Mouse (Mus musculus) T-helper 17 cell (primary cell): ENCODE data around the gene Cdkn2aip.

Source experiments
- in situ Hi-C, 2 experiments: fragments of 300-600 bp; cut with MboI, MseI; formaldehyde crosslinking; loops; 1 replicate in 1 of 2; 2 replicates in 1 of 2; pipeline ENCODE4 v1.15.1; 2025; ENCODE audit warnings: high pct_unique_total_duplicates in 2 of 2

Cdkn2aip gene

GRCm38 (mm10) chr8:47713761-47714745 lies at the start of gene Cdkn2aip:
Gene Cdkn2aip, minus strand, starts transcription at chr8:47713932.
- in situ Hi-C loops, result loop anchor here (5.0 to 25.0 kb wide), 3 partner anchors 37 to 1727 kb away; partner anchors contain the start of genes Ing2 (in 2 of the 2), 1700029J07Rik (in 1 of the 2), Casp3 (in 1 of the 2) and Lrp2bp (in 1 of the 2)

- in situ Hi-C loops, result no loop called here
Measured at GRCm38 (mm10) chr8:47763194-47763593, 49.5 kb upstream of the Cdkn2aip start.

DNA sequence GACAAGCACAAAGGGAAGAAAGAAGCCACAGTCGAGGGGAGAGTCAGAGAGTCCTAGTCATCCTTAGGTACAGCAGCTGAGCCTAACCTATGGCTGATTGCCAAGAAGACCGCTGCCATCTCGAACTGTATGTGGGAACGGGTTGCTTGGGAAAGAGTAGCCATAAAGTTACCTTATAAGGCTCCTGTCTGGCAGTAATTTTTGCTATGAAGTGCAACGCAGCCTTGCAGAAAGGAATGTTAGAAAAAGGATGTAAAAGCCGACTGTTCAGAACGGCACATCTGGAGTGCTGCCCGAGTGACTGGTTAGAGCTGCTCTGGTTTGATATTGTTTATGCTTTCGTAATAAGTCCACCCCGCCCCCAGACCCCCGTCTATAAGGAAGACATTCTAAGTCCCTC lies 47.0 kb upstream of the Cdkn2aip start:
- in situ Hi-C loops, result no loop called here

- in situ Hi-C loops, result no loop called here
Measured at GRCm38 (mm10) chr8:47760186-47760585, 46.5 kb upstream of the Cdkn2aip start.

DNA sequence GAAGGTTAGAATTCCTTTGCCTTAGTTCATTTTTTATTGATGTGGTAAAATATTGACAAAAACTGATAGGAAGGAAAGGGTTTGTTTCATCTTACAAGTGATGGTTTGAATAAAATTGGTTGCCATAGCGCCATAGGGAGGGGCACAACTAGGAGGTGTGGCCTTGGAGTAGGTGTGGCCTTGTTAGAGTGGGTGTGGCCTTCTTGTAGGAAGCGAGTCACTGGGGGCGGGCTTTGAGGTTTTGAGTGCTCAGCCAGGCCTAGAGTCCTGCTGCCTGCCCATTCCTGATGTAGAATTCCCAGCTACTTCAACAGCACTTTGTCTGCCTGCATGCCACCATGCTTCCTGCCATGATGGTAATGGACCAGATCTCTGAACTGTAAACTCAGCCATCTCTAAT lies 39.4 kb upstream of the Cdkn2aip start:
- in situ Hi-C loops, result no loop called here

GRCm38 (mm10) chr8:47750096-47750495 lies 36.4 kb upstream of the Cdkn2aip start:
- in situ Hi-C loops, result no loop called here

DNA sequence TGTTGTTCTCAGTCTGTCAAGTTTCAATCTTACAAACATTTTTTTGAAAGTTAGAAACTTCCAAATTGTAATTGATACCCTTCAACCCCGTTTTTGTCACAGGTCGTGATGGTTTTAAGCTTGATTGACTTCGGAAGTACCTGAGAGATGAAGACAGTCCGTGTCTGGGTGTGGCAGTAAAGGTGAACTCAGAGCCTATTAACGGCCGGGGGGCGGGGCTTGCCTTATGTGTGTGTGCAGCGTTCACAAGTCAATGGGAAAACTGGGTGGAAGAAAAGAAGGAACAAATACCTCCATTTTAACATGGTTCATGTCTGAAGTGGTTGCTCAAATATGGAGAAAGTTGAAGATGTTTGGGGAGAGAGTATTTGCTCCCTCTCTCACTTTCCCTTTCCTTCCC lies 35.8 kb upstream of the Cdkn2aip start:
- in situ Hi-C loops, result loop anchor here in 1 of 2 experiments (5.0 kb wide), 1 partner anchor 78 kb away; no protein-coding TSS in a partner anchor

- in situ Hi-C loops, result loop anchor here in 1 of 2 experiments (5.0 kb wide), 1 partner anchor 81 kb away; no protein-coding TSS in a partner anchor
Measured at GRCm38 (mm10) chr8:47746304-47746703, 32.6 kb upstream of the Cdkn2aip start.

DNA sequence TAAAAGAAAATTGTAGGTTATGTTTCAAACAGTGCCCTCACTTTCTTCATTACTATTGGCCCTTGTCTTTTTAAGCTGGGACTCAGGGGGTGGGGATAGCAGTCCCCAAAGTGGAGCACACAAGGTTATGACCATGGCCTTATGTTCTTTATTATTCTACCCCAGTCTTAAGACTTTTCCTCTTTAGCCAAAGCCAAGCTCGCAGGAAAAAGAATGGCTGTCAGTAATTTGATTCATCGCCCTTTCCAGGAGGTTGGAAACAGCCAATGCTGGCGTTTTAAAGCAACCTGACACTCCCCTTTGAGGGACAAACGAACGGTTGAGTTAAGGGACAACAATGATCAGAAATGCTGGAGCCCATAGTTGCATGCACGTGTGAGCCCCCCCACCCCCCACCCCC lies 32.1 kb upstream of the Cdkn2aip start:
- in situ Hi-C loops, result loop anchor here in 1 of 2 experiments (5.0 kb wide), 1 partner anchor 81 kb away; no protein-coding TSS in a partner anchor

GRCm38 (mm10) chr8:47744803-47745202 lies 31.1 kb upstream of the Cdkn2aip start:
- in situ Hi-C loops, result loop anchor here in 1 of 2 experiments (5.0 kb wide), 1 partner anchor 82 kb away; no protein-coding TSS in a partner anchor

- in situ Hi-C loops, result no loop called here
Measured at GRCm38 (mm10) chr8:47743419-47743818, 29.7 kb upstream of the Cdkn2aip start.

DNA sequence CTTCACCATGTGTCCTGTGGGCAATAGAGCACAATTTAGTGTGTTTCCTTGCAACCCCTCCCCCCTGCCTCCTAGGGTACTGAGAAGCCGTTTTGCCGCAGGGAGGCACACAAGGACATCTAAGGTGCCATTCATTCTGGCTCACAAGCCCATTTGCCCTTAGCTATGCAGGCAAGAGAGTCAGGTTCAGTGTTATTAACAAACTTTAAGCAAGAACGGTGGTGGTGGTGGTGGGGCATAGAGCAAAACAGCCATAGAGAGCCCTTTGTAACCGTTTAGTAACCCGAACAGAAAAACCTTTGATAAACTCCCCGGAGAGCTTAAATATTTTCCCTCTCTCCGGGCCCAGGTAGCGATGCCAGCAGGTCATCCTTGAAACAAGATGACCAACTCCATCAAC lies 29.3 kb upstream of the Cdkn2aip start:
- in situ Hi-C loops, result no loop called here

DNA sequence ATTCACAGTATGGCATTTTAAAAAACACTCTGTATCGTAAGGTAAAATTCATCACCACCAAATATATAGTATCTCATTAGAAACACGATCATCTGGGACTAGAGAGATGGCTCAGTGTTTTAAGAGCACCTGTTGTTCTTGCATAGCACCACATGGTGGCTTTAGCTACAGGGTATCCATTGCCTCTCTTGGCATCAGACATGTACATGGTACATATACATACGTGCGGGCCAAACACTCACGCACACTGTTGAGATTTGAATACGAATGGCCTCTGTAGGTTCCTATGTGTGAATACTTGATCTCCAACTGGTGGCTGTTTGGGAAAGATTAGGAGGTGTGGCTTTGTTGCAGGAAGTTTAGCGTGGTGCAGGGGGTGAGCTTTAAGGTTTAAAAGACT lies 28.6 kb upstream of the Cdkn2aip start:
- in situ Hi-C loops, result no loop called here

DNA sequence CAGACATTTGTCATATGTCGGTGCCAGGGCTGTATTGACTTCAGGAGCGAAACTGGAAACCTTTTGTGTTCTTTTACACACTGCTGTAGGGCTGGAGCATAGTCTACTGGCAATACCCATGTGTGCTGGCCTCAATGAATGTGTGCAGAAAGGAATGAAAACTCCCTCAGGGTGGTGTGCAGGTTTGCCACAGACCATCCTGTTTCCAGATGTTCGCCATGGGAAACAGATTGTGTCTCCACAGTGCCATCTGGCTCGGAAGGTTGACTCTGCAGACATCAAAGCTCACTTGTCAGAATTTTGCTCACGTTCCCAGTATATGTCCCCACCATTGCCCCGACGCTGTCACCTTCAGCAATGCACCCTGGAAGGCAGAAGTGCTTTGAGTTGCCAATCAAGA lies 23.4 kb upstream of the Cdkn2aip start:
- in situ Hi-C loops, result no loop called here

DNA sequence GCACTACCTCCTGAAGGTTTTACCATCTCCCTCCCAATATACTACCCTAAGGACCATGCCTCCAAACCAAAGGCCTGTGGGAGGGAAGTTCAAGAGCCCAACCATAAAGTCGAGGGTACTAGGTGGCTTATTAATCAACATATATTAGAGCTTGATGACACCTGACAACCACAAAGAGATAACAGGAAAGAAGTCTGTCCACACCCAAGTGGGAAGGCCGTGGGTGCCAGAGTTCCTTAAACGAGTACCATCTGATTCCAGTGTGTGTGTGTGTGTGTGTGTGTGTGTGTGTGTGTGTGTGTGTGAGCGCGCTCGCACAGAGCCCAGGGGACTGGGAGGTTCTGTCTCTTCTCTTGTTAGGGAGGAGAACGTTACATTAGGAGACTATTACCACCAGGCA lies 15.6 kb upstream of the Cdkn2aip start:
- in situ Hi-C loops, result loop anchor here in 1 of 2 experiments (10.0 kb wide), 1 partner anchor 285 kb away; no protein-coding TSS in a partner anchor

DNA sequence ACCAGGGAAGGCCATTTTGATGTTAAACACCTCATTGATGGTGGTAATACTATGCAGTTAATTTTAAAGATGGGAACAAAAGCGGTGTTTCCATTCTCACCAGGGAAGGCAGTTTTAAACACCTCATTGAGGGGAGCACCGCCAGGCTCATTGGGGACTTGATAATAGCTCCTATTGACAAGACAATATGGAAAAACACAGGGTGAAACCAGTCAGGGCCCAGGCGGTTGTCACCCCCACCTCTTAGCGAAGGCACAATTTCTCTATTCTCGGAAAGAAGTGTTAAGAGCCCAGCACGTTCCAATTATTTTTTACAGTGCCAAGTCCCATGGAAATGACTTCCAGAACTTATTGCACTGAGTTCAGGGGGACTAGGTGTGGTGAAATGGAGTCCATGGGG lies 13.2 kb upstream of the Cdkn2aip start:
- in situ Hi-C loops, result loop anchor here in 1 of 2 experiments (10.0 kb wide), 1 partner anchor 288 kb away; no protein-coding TSS in a partner anchor

GRCm38 (mm10) chr8:47721609-47722008 lies 7.9 kb upstream of the Cdkn2aip start:
- in situ Hi-C loops, result loop anchor here (10.0 to 25.0 kb wide), 3 partner anchors 293 to 1734 kb away; partner anchors contain the start of genes 1700029J07Rik (in 1 of the 2), Casp3 (in 1 of the 2), Lrp2bp (in 1 of the 2) and Primpol (in 1 of the 2)

DNA sequence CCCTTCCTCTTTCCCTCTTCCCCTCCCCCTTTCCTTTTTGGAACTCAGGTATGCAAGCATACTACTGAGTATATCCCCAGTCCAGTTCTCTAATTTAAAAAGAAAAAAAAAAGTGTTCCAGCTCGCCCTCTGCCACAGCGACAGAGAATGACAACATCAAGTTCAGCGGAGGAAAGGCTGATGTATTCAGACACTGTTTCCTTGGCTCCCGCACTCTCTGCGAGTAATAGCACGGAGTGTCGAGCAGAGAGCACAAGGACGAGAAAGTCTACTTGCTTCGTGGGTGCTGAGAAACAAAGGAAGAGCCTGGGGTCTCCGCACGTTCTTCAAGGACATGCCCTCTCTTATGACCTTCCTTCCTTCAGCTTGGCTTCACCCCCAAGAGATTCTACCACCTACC lies 4.9 kb upstream of the Cdkn2aip start:
- in situ Hi-C loops, result loop anchor here (25.0 kb wide), 2 partner anchors 1106 to 1731 kb away; partner anchors contain the start of genes 1700029J07Rik (in 1 of the 2), Casp3 (in 1 of the 2), Lrp2bp (in 1 of the 2) and Primpol (in 1 of the 2)

DNA sequence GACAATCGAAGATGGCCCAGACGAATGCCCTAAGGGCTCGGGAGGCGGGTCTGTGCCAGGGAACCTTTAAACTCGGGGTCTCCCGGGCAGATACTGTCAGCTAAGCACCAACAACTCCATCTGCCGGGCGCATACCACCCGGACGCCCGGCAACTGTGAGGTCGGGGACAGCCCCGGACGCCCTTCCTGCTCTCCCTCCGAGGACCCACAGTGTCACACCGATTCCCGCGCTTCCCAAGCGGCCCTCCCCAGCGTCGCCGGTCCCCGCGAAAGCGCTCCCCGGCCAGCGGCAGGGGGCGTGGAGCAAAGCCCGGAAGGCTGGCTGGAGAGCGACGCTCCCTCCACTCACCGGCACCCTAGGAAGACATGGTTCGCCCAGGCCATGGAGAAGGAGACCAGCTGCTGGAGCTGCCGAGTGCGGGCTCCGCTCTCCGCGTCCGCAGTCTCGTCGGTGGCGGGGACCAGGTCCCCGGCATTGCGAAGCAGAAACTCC lies 515 bp downstream of the Cdkn2aip start:
- in situ Hi-C loops, result loop anchor here (5.0 to 25.0 kb wide), 3 partner anchors 36 to 1726 kb away; partner anchors contain the start of genes Ing2 (in 2 of the 2), 1700029J07Rik (in 1 of the 2), Casp3 (in 1 of the 2) and Lrp2bp (in 1 of the 2)

- in situ Hi-C loops, result loop anchor here (25.0 kb wide), 2 partner anchors 1096 to 1721 kb away; partner anchors contain the start of genes 1700029J07Rik (in 1 of the 2), Casp3 (in 1 of the 2), Lrp2bp (in 1 of the 2) and Primpol (in 1 of the 2)
Measured at GRCm38 (mm10) chr8:47708106-47708505, 5.6 kb downstream of the Cdkn2aip start.

- in situ Hi-C loops, result loop anchor here (25.0 kb wide), 2 partner anchors 1094 to 1719 kb away; partner anchors contain the start of genes 1700029J07Rik (in 1 of the 2), Casp3 (in 1 of the 2), Lrp2bp (in 1 of the 2) and Primpol (in 1 of the 2)
Measured at GRCm38 (mm10) chr8:47706746-47707145, 7.0 kb downstream of the Cdkn2aip start.
